ENCODE assay signal across 10 mouse cellular contexts in genomic region chr9:20990861-20991260, GRCm38 (mm10). TPM values are rescaled to one million over a fixed set of nuclear protein-coding genes. Genes with fewer than 3 reads are reported as not detected.
A peak's percentile ranks its signal among the peaks of the same experiment; 100 is the strongest.
DNase-seq lines count a peak whose midpoint lies in the region; ATAC-seq lines count a peak whose summit lies in the region.
"Had no signal": no experiment of that assay in that cellular context is flagged by ENCODE, and none has a peak within 500 bp of the region (broad histone marks: within the 10 kb centered on the region; RNA-seq: fewer than 3 reads in every experiment).

No protein-coding gene starts in this region.

- H3K27me3 ChIP-seq in embryonic facial prominence, embryonic 14.5 days (replicated peaks; ENCODE audit: control insufficient read depth, insufficient read depth, low read length), result no peaks in the 10 kb centered on the region
- no peaks in the 10 kb centered on the region for H3K27me3 ChIP-seq in kidney, embryonic 15.5 days
- H3K27me3 ChIP-seq: CH12.LX had no signal

- peak; percentile 53; the same call in 1 of the 2 replicates for ATAC-seq in embryonic facial prominence, embryonic 14.5 days (ENCODE audit: low read depth)
- ATAC-seq in kidney, embryonic 15.5 days (replicated peaks; ENCODE audit: low FRiP score), result 0 out of 2 replicates have a peak, but pooled peaks have one; percentile 38
- no peak for ATAC-seq in frontal cortex, adult (ENCODE audit: low TSS enrichment)

- WGBS in embryonic facial prominence, embryonic 14.5 days, result 4% methylated on average over 10 of the region's 10 CpGs
- 5% methylated on average over 10 of the region's 10 CpGs for WGBS in kidney, embryonic 15.5 days

- peak; percentile 30 for DNase-seq in gastrocnemius, postnatal 10 days
- no peak for DNase-seq in gastrocnemius, adult 8-10 months (ENCODE audit: low spot score in 2 of 2)
- DNase-seq in embryonic facial prominence, embryonic 14.5 days (ENCODE audit: low spot score), result peak; percentile 92
- DNase-seq in lung, postnatal 10 days, result peak; percentile 76
- DNase-seq in spleen, postnatal 36 days (ENCODE audit: low spot score in 2 of 2), result no peak
- no peak for DNase-seq in cerebellum, adult 11-12 months

- H3K4me1 ChIP-seq in embryonic facial prominence, embryonic 14.5 days (ENCODE audit: control insufficient read depth, insufficient read depth, low read length), result peaks cover 26% of the 10 kb centered on the region
- H3K4me1 ChIP-seq in kidney, embryonic 15.5 days, result peaks cover 21% of the 10 kb centered on the region

- no peaks in the 10 kb centered on the region for H3K36me3 ChIP-seq in embryonic facial prominence, embryonic 14.5 days (ENCODE audit: control insufficient read depth, insufficient read depth, low read length)
- H3K36me3 ChIP-seq in kidney, embryonic 15.5 days, result no peaks in the 10 kb centered on the region

- peak overlapping the region; percentile 70; the same call in 1 of the 2 replicates for H3K27ac ChIP-seq in embryonic facial prominence, embryonic 14.5 days (replicated peaks; ENCODE audit: low read depth, low read length)
- H3K27ac ChIP-seq in kidney, embryonic 15.5 days, result peak overlapping the region; percentile 61; the same call in 1 of the 2 replicates

- H3K4me2 ChIP-seq in embryonic facial prominence, embryonic 14.5 days (ENCODE audit: low read depth, low read length), result peak overlapping the region; percentile 32
- peak overlapping the region; percentile 41 for H3K4me2 ChIP-seq in kidney, embryonic 15.5 days

- no peak overlapping the region for H3K4me3 ChIP-seq in embryonic facial prominence, embryonic 14.5 days (ENCODE audit: low read depth, low read length)
- peak overlapping the region; percentile 6; the same call in 1 of the 2 replicates for H3K4me3 ChIP-seq in kidney, embryonic 15.5 days (replicated peaks)
- H3K4me3 ChIP-seq: erythroblast, embryonic 14.5 days had no signal

- H3K9me3 ChIP-seq in embryonic facial prominence, embryonic 14.5 days (ENCODE audit: control insufficient read depth, low read length), result no peaks in the 10 kb centered on the region
- H3K9me3 ChIP-seq in kidney, embryonic 15.5 days (replicated peaks), result no peaks in the 10 kb centered on the region

- H3K9ac ChIP-seq in embryonic facial prominence, embryonic 14.5 days (ENCODE audit: low read depth, low read length), result peak overlapping the region; percentile 12; the same call in 1 of the 2 replicates
- H3K9ac ChIP-seq in kidney, embryonic 15.5 days, result peak overlapping the region; percentile 18; the same call in 1 of the 2 replicates

RNA-seq across cellular contexts. Expression of gene Mrpl4, which starts 11.7 kb away (rescaled TPM):
- 10 to 100 TPM; 48.4 to 49.1 TPM for total RNA-seq in gastrocnemius, postnatal 10 days (2021)
- total RNA-seq in gastrocnemius, adult 8-10 months (2022), result 10 to 100 TPM; 53.7 to 58.9 (median 55.7) TPM
- 110 and 119 TPM in 2 replicates for polyA plus RNA-seq in embryonic facial prominence, embryonic 14.5 days (2014; fragmentation: Nextera tagmentation; extraction: Ambion mirVana)
- 140 and 143 TPM in 2 replicates for polyA plus RNA-seq in kidney, embryonic 15.5 days (2015; fragmentation: Nextera tagmentation; extraction: Ambion mirVana)

RNA-seq across cellular contexts. Expression of gene S1pr2, which starts 14.3 kb away (rescaled TPM):
- 10 to 100 TPM in 1 of 2 experiments, 1 to 10 TPM in 1; 8.9 to 11.1 TPM for total RNA-seq in gastrocnemius, postnatal 10 days (2021)
- total RNA-seq in gastrocnemius, adult 8-10 months (2022), result 1 to 10 TPM in 1 of 4 experiments, under 1 TPM in 3; 0.46 to 1.1 (median 0.74) TPM
- polyA plus RNA-seq in embryonic facial prominence, embryonic 14.5 days (2014; fragmentation: Nextera tagmentation; extraction: Ambion mirVana), result 54.5 and 59.6 TPM in 2 replicates
- 29.8 and 32.7 TPM in 2 replicates for polyA plus RNA-seq in kidney, embryonic 15.5 days (2015; fragmentation: Nextera tagmentation; extraction: Ambion mirVana)

RNA-seq across cellular contexts. Expression of gene Icam1, which starts 24.9 kb away (rescaled TPM):
- 1 to 10 TPM; 3.8 to 5.6 TPM for total RNA-seq in gastrocnemius, postnatal 10 days (2021)
- 1 to 10 TPM; 1.3 to 2.3 (median 1.4) TPM for total RNA-seq in gastrocnemius, adult 8-10 months (2022)
- 18.6 and 20.0 TPM in 2 replicates for polyA plus RNA-seq in embryonic facial prominence, embryonic 14.5 days (2014; fragmentation: Nextera tagmentation; extraction: Ambion mirVana)
- polyA plus RNA-seq in kidney, embryonic 15.5 days (2015; fragmentation: Nextera tagmentation; extraction: Ambion mirVana), result 10.8 and 13.7 TPM in 2 replicates

RNA-seq across cellular contexts. Expression of gene Dnmt1, which starts 31.2 kb away (rescaled TPM):
- 10 to 100 TPM; 18.4 to 25.7 TPM for total RNA-seq in gastrocnemius, postnatal 10 days (2021)
- total RNA-seq in gastrocnemius, adult 8-10 months (2022), result 1 to 10 TPM; 5.5 to 6.0 (median 5.8) TPM
- 46.8 and 56.5 TPM in 2 replicates for polyA plus RNA-seq in embryonic facial prominence, embryonic 14.5 days (2014; fragmentation: Nextera tagmentation; extraction: Ambion mirVana)
- 96.9 and 108 TPM in 2 replicates for polyA plus RNA-seq in kidney, embryonic 15.5 days (2015; fragmentation: Nextera tagmentation; extraction: Ambion mirVana)

RNA-seq across cellular contexts. Expression of gene Icam4, which starts 38.3 kb away (rescaled TPM):
- total RNA-seq in gastrocnemius, postnatal 10 days (2021), result under 1 TPM in 1 of 2 experiments, not detected in 1; 0.70 TPM
- total RNA-seq in gastrocnemius, adult 8-10 months (2022), result 1 to 10 TPM; 1.3 to 2.7 (median 1.8) TPM
- polyA plus RNA-seq in embryonic facial prominence, embryonic 14.5 days (2014; fragmentation: Nextera tagmentation; extraction: Ambion mirVana), result 0.65 and 0.69 TPM in 2 replicates
- polyA plus RNA-seq in kidney, embryonic 15.5 days (2015; fragmentation: Nextera tagmentation; extraction: Ambion mirVana), result 2.0 and 2.7 TPM in 2 replicates

Comparison
In these comparisons a context has a peak if more than half of its experiments do, and no peak if none do; other contexts are left out.
1. DNase-seq: peak in gastrocnemius, postnatal 10 days (single experiment), embryonic facial prominence, embryonic 14.5 days (single experiment) and lung, postnatal 10 days (single experiment); none in gastrocnemius, adult 8-10 months (0 of 2), spleen, postnatal 36 days (0 of 2) and cerebellum, adult 11-12 months (single experiment).
2. RNA of gene S1pr2, which starts 14.3 kb away (total RNA-seq): 8.9 to 11.1 TPM in gastrocnemius, postnatal 10 days; 0.46 to 1.1 TPM in gastrocnemius, adult 8-10 months; every median in the first group is over 4 times any median in the second.